In the genomic region with DNA sequence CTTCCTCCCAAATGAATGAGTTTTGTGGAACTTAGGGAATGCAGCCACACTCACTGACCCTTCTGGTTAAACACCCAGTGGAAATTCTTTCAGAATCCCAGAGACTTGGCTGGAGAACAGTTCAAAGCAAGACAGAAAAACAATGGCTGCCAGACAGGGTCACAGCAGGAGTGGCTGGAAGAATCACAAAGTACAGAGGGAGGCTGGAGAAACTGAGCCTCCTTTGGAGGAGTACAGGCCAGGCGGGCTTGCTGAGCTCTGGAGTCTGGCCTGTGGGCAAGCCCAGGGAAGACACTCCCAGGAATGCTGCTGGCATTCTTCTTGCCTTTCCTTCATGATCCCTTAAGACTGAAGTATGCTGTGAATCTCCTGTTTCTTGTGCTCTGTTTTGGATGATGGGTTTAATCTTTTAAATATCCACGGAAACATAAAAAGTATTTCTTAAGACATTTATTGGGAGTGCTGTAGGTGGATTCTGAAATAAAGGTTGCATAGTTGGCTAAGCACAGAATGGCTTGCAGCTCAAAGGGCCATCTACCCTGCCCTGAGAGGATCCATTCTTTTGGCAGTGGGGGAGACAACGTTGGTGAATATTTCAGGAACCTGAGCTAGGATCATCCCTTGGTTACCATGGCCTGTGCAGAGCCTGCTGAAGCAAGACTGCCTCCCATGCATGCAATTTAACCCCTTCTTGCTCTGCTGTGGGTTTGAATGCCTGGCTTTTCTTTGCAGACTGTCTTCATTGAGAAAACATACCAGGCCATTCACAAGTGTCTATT, we compare ENCODE assay signal across 10 mouse cellular contexts.
DNase-seq lines count a peak whose midpoint lies in the region; ATAC-seq and TF ChIP-seq lines count a peak whose summit lies in the region.
"Had no signal": no experiment of that assay in that cellular context is flagged by ENCODE, and none has a peak within 500 bp of the region (broad histone marks: within the 10 kb centered on the region; RNA-seq: fewer than 3 reads in every experiment).

No protein-coding gene starts in this region.

- H3K4me3 ChIP-seq in hindbrain, postnatal 0 days (ENCODE audit: low read length) = no peak overlapping the region

- H3K9me3 ChIP-seq in hindbrain, postnatal 0 days (ENCODE audit: low read length) = no peaks in the 10 kb centered on the region

- 29% methylated on average over 3 of the region's 3 CpGs for WGBS in hindbrain, postnatal 0 days

- H3K4me1 ChIP-seq in hindbrain, postnatal 0 days (ENCODE audit: insufficient read depth, low read length) = no peaks in the 10 kb centered on the region; the same call in 1 of the 2 replicates

- DNase-seq in cerebellum, postnatal 14 days = peak; percentile 6 to 16
- DNase-seq in cerebellum, adult 11-12 months = no peak
- peak; percentile 0 for DNase-seq in lung, postnatal 25 days (ENCODE audit: low spot score)
- DNase-seq in lung, postnatal 14 days = no peak
- peak; percentile 63 for DNase-seq in embryo, embryonic 10 days (ENCODE audit: low spot score)
- peak; percentile 13 for DNase-seq in hindbrain, postnatal 0 days (ENCODE audit: low spot score)
- DNase-seq in layer of hippocampus, adult 11-12 months (ENCODE audit: low spot score) = no peak
- no peak for DNase-seq in neural tube, embryonic 10.5 days (ENCODE audit: extremely low spot score, low spot score)
- DNase-seq: liver, postnatal 0 days; thymus, adult 2 months had no signal

- TF ChIP-seq CTCF in hindbrain, postnatal 0 days (IDR thresholded peaks at IDR 0.05; ENCODE audit: low read depth) = no peak

- peak; percentile 29; the same call in 1 of the 2 replicates for ATAC-seq in hindbrain, postnatal 0 days
- ATAC-seq: liver, postnatal 0 days had no signal

- H3K27me3 ChIP-seq in hindbrain, postnatal 0 days (ENCODE audit: insufficient read depth, low read length) = no peaks in the 10 kb centered on the region

- H3K4me2 ChIP-seq in hindbrain, postnatal 0 days (ENCODE audit: low read depth, low read length) = no peak overlapping the region

- H3K27ac ChIP-seq in hindbrain, postnatal 0 days = no peak overlapping the region

- no peaks in the 10 kb centered on the region for H3K36me3 ChIP-seq in hindbrain, postnatal 0 days (ENCODE audit: insufficient read depth, low read length)

- no peak overlapping the region for H3K9ac ChIP-seq in hindbrain, postnatal 0 days (replicated peaks; ENCODE audit: low read length)
- H3K9ac ChIP-seq: liver, postnatal 0 days had no signal

Comparison
In these comparisons a context has a peak if more than half of its experiments do, and no peak if none do; other contexts are left out.
1. DNase-seq: peak in cerebellum, postnatal 14 days (2 of 2), lung, postnatal 25 days (single experiment), embryo, embryonic 10 days (single experiment) and hindbrain, postnatal 0 days (single experiment); none in cerebellum, adult 11-12 months (single experiment), lung, postnatal 14 days (single experiment), layer of hippocampus, adult 11-12 months (single experiment) and neural tube, embryonic 10.5 days (single experiment).